Mouse (Mus musculus): ENCODE measurements around the gene Spire2.

The Spire2 gene

DNA sequence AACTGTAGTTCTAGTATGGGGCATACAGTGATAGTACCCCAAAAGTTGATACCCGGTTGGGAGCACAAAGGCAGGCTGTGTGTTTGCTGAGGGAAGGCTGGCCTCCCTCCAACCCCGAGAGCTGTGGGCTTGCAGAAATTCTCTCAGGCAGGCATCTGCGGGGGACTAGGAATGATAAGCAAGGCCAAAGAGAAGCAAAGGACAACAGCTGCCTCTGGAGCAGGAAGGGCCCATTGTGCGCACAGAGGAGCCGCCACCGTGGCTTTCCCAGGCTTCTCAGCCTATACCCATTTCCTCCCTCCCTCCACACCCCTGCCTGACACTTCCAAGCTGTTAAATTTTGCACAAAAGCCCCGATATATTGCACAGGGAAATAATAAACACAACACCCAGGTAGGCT, 1.4 kb downstream of the Spire2 start:
- no peak for DNase-seq (ENCODE audit: low spot score in 2 of 2)

- DNase-seq (ENCODE audit: low spot score in 2 of 2) = no peak
These were observed 2.0 kb downstream of the Spire2 start for GRCm38 (mm10) chr8:123334467-123334866.

DNA sequence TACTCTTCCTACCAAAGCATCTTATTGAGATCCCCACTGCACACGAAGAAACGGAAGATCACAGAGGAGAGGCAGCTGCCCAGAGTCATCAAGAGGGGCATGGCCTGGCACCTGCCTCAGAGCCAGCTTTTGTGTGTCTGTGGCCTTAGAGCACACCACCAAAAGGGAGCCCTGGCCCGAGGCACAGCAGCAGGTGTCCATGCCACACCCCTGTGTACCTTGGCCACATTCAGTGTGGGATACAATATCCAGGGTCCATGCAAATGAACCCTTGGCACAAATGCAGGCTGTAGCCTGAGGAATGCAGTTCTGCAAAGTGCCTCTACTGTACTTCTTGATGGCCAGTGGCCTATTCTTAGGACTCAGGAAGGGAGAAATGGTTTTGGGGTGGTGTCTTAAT, 5.0 kb downstream of the Spire2 start:
- DNase-seq (ENCODE audit: low spot score in 2 of 2) = no peak

DNA sequence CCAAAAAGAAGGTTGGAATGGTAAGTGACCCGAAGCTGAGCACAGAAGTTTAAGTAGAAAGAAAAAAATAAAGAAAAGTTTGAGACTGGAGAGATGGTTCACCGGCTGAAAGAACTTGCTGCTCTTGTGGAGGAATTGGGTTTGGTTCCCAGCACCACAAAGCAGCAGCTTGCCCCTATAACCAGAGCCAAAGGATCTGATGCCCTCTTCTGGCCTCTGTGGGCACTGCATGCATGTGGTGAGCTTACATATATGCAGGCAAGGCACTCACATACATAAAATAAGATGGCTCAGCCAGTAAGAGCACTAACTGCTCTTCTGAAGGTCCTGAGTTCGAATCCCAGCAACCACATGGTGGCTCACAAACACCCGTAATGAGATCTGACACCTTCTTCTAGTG, 7.6 kb downstream of the Spire2 start:
- no peak for DNase-seq (ENCODE audit: low spot score in 2 of 2)

DNA sequence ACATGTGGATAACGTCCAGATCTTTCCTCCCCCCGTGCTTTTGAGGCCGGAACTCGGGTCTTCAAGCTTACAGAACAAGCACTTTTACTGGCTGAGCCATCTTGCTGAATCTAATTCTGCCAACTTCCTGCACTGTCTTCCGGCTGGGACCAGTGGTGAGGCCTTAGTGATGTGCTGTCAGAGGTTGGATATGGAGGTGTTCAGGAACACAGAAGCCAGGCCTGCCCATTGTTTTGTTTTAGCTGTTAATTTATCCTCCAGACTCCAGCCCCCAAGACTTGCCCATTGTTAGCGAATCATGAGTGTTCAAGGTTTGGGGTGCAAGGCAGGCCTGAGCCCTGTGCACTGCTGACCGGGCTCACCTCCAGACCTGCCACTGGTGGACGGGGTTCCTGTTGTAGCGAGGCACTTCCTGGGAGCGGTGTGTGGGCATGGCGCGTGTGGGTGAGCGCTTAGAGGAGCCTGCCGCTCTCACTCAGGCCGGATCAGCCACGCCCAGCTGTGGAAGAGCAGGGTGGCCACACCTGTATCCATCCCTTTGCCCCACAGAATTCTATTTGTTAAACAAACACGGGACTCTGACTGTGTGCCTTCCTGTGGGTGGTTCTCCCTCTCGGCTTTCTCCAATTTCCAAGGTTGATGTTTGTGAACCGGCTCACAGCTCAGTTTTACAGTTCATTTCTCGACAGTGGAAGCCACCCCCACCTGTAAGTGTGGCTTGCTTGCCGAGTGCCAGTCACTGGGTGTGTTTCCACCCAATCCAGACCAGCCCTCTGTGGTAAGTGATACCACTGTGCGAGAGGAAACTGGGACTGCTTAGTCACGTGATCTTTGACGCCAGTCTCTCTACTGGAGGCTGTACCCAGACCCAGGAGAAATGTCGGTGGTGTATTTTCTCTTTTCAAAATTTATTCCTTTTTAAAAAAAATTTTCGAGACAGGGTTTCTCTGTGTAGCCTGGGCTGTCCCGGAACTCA, 8.8 kb downstream of the Spire2 start:
- no peak for DNase-seq (ENCODE audit: low spot score in 2 of 2)

- DNase-seq (ENCODE audit: low spot score in 2 of 2) = no peak
These were observed 9.7 kb downstream of the Spire2 start for GRCm38 (mm10) chr8:123342253-123342652.

DNA sequence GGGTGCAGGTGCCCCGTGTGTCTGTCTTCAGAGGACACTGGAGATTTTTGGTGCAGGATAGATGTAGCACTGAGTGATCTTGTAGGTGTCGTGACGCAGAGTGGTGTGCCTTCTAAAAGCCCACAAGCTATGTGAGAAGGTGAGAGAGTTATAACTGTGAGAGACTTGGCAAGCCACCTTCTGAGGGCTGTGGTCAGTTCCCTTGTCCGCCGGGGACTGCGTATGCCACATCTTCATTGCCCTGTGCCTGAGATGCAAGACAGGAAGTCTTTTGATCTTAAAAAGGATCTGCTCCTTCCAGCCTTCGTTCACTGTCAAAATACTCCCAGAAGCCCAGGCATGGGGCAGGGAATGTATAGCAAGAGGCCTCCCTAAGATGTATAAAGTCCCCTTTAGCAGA, 10.4 kb downstream of the Spire2 start:
- no peak for DNase-seq (ENCODE audit: low spot score in 2 of 2)

GRCm38 (mm10) chr8:123343422-123343821, 10.9 kb downstream of the Spire2 start:
- DNase-seq (ENCODE audit: low spot score in 2 of 2) = no peak

DNA sequence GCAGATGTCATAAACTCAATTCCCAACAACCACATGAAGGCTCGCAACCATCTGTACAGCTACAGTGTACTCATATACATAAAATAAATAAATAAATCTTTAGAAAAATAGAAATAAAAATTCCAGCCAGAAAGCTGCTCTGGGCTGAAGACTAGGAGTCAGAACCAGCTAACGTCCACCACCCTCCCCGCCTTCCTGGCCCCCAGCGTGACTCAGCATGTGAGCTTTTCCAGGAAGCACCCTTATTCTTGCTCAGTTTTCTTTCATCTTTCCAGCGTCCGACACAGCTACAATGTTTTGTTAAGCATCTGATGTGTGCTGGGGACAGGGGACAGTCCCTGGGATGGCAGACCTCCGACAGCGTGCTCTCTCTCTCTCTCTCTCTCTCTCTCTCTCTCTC, 12.6 kb downstream of the Spire2 start:
- no peak for DNase-seq (ENCODE audit: low spot score in 2 of 2)

GRCm38 (mm10) chr8:123345856-123346255, 13.3 kb downstream of the Spire2 start:
- no peak for DNase-seq (ENCODE audit: low spot score in 2 of 2)

DNA sequence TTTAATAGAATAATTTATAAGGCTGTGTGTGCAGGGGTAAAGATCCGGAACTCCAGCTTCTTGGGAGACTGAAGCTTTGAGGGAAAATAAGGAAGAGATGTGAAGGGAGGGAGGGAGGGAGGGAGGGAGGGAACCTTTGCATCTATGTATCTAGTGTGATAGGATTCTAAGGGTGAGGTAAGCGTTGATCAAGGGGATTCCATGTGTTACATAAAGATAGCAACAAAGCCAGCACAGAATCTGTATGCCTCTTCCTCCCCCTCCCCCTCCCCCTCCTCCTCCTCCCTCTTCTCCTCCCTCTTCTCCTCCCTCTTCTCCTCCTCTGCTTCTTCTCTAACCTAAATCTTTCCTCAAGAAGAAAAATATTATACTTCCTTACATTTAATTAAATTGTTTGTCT, 14.8 kb downstream of the Spire2 start:
- no peak for DNase-seq (ENCODE audit: low spot score in 2 of 2)

DNA sequence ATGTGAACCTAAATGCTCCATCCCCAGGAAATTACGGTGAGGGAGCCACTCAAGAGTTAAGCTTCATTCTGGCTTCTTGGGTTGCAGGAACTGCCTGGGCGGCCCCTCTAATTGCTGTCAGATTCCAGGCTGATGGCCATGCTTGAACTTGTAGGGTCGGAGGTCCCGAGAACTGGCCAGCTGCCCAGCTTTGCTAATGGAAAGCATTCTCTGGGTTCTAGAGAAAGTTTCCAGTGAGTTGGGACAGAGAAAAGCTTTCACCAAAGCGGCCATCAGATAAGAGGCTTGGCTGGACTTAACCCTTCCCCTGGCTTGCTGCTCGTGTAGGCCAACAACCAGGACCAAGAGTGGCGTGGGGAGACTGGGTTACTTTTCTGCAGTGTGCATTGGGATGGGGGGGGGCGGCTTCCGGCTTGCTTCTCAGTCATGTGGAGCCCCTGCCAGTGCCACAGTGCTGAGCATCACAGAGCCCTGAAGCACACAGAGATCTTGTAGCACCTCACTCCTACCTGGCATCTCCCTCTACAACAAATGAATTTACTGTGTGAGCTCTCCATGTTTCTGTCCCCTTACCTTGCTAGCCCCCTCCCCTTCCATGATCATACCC, 15.8 kb downstream of the Spire2 start:
- peak in 1 of 2 experiments; percentile 39 for DNase-seq (ENCODE audit: low spot score in 2 of 2)

DNA sequence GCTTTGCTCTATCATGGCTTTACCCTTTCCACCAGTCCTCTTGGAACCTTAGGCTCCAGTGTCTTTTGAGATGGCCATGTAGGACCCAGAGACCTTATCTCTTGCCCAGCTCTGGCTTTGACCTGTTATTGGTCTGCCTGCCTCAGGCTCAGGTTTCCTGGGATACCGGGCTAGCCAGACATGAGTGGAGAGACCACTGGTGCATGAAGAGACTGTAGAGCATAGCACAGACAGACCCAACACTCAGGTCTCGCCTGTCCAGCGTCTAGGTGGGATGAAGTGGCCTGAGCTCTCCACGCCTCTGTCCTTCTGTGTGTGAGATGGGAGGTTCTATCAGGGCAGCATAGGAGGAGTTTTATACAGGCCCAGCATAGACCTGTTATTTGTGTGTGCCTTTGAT, 16.6 kb downstream of the Spire2 start:
- no peak for DNase-seq (ENCODE audit: low spot score in 2 of 2)

DNA sequence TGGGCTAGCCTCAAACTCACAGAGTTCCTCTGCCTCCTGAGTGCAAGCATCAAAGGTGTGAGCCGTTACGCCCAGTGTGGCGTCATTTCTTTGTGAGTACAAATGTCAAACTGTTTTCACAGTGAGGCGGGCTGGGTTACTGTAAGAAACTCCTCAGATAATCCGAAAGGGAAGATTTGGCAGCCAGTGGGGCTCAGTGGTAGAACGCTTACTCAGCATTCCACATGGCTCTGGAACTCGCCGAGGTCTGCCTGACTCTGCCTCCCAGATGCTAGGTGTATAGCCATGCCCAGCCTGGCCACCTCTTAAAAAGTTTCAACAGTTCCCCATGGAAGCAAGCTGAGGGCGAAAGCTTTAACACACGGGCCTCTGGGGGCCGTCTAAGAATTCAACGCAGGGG, 19.6 kb downstream of the Spire2 start:
- DNase-seq (ENCODE audit: low spot score in 2 of 2) = no peak

GRCm38 (mm10) chr8:123352786-123353185, 20.3 kb downstream of the Spire2 start:
- no peak for DNase-seq (ENCODE audit: low spot score in 2 of 2)

- DNase-seq (ENCODE audit: low spot score in 2 of 2) = no peak
These were observed 20.7 kb downstream of the Spire2 start for GRCm38 (mm10) chr8:123353216-123353615.

- DNase-seq (ENCODE audit: low spot score in 2 of 2) = peak; percentile 69 to 88
These were observed 28.7 kb downstream of the Spire2 start for GRCm38 (mm10) chr8:123361082-123361739.

GRCm38 (mm10) chr8:123373403-123374238, 41.1 kb downstream of the Spire2 start, which contains the start of gene Tcf25:
Gene Tcf25 (plus strand): TSS chr8:123373753.
- DNase-seq (ENCODE audit: low spot score in 2 of 2) = peak; percentile 93 to 97

DNA sequence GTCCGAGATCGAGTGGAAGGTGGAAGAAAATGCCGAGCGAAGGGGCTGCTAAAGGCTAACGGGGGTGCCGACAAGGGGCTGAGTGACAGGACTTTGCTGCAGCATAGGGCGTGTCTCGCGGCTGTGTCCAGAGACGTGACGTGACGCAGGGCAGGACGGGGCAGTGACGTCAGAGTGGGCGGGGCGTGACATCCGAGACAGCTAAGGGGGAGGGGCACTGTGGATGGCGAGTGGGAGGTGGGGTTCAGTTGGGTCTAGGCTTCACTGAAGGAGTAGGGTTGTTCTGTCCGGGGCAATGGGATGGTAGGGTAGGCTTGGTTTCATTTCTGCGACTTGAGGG, 41.7 kb downstream of the Spire2 start:
- peak; percentile 93 to 98 for DNase-seq (ENCODE audit: low spot score in 2 of 2)

DNA sequence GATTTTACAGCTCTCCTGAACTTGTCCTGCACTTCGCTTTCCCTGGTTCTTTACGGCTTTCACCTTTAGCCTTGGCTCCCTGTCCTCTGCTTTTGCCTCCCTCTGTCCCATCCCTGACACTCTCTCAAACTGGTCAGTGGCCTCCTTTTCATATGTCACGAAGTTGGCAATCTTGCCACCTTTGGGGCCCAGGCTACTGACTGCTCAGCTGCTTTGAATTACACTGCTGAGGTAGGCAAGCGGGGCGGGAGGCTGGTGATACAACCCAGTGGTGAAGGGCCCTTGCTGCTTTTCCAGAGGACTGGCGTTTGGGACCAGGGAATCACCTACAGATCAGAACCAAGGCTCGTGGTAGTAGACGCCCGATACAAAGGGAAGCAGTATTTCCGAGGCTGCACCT, 43.2 kb downstream of the Spire2 start:
- no peak for DNase-seq (ENCODE audit: low spot score in 2 of 2)

- DNase-seq (ENCODE audit: low spot score in 2 of 2) = no peak
These were observed 43.6 kb downstream of the Spire2 start for GRCm38 (mm10) chr8:123376106-123376505.

GRCm38 (mm10) chr8:123381711-123382110, 49.2 kb downstream of the Spire2 start:
- no peak for DNase-seq (ENCODE audit: low spot score in 2 of 2)

Measured in spleen, postnatal 4 days (tissue).